Mouse (Mus musculus) brain, embryonic 18.5 days (tissue): ENCODE data around the gene Gm20388.

Source experiments
- DNase-seq: peaks from one replicate; pipeline ENCODE4 v3.0.0-alpha.2; 2012; ENCODE audit warnings: low read depth, low spot score

The Gm20388 gene

GRCm38 (mm10) chr8:122441326-122441725, 2530.7 kb downstream of the Gm20388 start:
- no peak for DNase-seq

GRCm38 (mm10) chr8:122442356-122442755, 2531.7 kb downstream of the Gm20388 start:
- no peak for DNase-seq

- DNase-seq = no peak
These were observed 2532.1 kb downstream of the Gm20388 start for GRCm38 (mm10) chr8:122442781-122443180.

GRCm38 (mm10) chr8:122443262-122444006, 2532.8 kb downstream of the Gm20388 start, which contains the start of gene Mvd:
TSS of gene Mvd (minus strand) at chr8:122443422.
- DNase-seq = peak; percentile 99

- DNase-seq = peak; percentile 59
These were observed 2533.6 kb downstream of the Gm20388 start for GRCm38 (mm10) chr8:122444058-122444748.

- no peak for DNase-seq
These were observed 2534.6 kb downstream of the Gm20388 start for GRCm38 (mm10) chr8:122445203-122445602.

- no peak for DNase-seq
These were observed 2540.6 kb downstream of the Gm20388 start for GRCm38 (mm10) chr8:122451161-122451703.

- no peak for DNase-seq
These were observed 2541.5 kb downstream of the Gm20388 start for GRCm38 (mm10) chr8:122452154-122452553.

- no peak for DNase-seq
These were observed 2543.8 kb downstream of the Gm20388 start for GRCm38 (mm10) chr8:122454409-122454808.

- DNase-seq = no peak
These were observed 2546.5 kb downstream of the Gm20388 start for GRCm38 (mm10) chr8:122457171-122457570.

GRCm38 (mm10) chr8:122459218-122459900, 2548.7 kb downstream of the Gm20388 start:
- DNase-seq = no peak

GRCm38 (mm10) chr8:122459990-122460389, 2549.3 kb downstream of the Gm20388 start:
- no peak for DNase-seq

- no peak for DNase-seq
These were observed 2550.2 kb downstream of the Gm20388 start, which contains the start of gene Snai3 for GRCm38 (mm10) chr8:122460524-122461472. TSS of gene Snai3 (minus strand) at chr8:122460733.

- DNase-seq = no peak
These were observed 2551.0 kb downstream of the Gm20388 start for GRCm38 (mm10) chr8:122461473-122462148.

GRCm38 (mm10) chr8:122462510-122462909, 2551.9 kb downstream of the Gm20388 start:
- no peak for DNase-seq

- no peak for DNase-seq
These were observed 2553.3 kb downstream of the Gm20388 start for GRCm38 (mm10) chr8:122463651-122464640.

GRCm38 (mm10) chr8:122464985-122465384, 2554.3 kb downstream of the Gm20388 start:
- no peak for DNase-seq

GRCm38 (mm10) chr8:122467816-122468215, 2557.2 kb downstream of the Gm20388 start:
- DNase-seq = no peak

GRCm38 (mm10) chr8:122469407-122469806, 2558.8 kb downstream of the Gm20388 start:
- no peak for DNase-seq
